Mouse (Mus musculus) MEL (cell line): Measurements from ENCODE around the gene Apba2.

Experiments
- GATA1 ChIP-seq: IDR thresholded peaks from 2 replicates; pipeline ENCODE4 v1.6.1; 2011; ENCODE audit warnings: low read depth, low read length, improper control_type of control experiment
- HCFC1 ChIP-seq: IDR thresholded peaks from 2 replicates; pipeline ENCODE4 v1.6.1; 2012; ENCODE audit warnings: low read depth, mild to moderate bottlenecking, inconsistent platforms, low read length, improper control_type of control experiment, moderate library complexity
- MAFK ChIP-seq: IDR thresholded peaks from 2 replicates; pipeline ENCODE4 v1.6.1; 2011; ENCODE audit warnings: low read depth, mild to moderate bottlenecking, low read length, improper control_type of control experiment, borderline replicate concordance
- MAZ ChIP-seq: IDR thresholded peaks from 2 replicates; pipeline ENCODE4 v1.6.1; 2012; ENCODE audit warnings: low read depth, mild to moderate bottlenecking, inconsistent platforms, low read length, improper control_type of control experiment
- POLR2A ChIP-seq, 2 experiments: IDR thresholded peaks; 2 replicates each; pipeline ENCODE4 v1.6.1; 2011 to 2012; ENCODE audit warnings: low read length in 2 of 2, mild to moderate bottlenecking in 2 of 2, control low read depth in 1 of 2, improper control_type of control experiment in 1 of 2, low read depth in 1 of 2, moderate library complexity in 1 of 2; ENCODE audit not compliant: control insufficient read depth in 1 of 2, insufficient read depth in 1 of 2, poor library complexity in 1 of 2
- POLR2AphosphoS2 ChIP-seq: IDR thresholded peaks from 2 replicates; pipeline ENCODE4 v1.6.1; 2011; ENCODE audit warnings: low read length, improper control_type of control experiment

- TF ChIP-seq MAZ (no peak), POLR2AphosphoS2 (no peak), POLR2A (IDR thresholded peaks at IDR 0.05; ENCODE audit: control insufficient read depth in 1 of 2, insufficient read depth in 1 of 2, low read depth in 1 of 2, low read length in 2 of 2, poor library complexity in 1 of 2) (no peak), HCFC1 (no peak), GATA1 (no peak), MAFK (no peak)
These were observed 38.1 kb downstream of the Apba2 start for GRCm38 (mm10) chr7:64539450-64540148.
